Mouse (Mus musculus) heart, adult 18-20 months (tissue): ENCODE measurements around the gene Myl3. TPM values are rescaled to one million over a fixed set of nuclear protein-coding genes. Genes with fewer than 3 reads are reported as not detected.

ENCODE experiments used
- total RNA-seq, 2 experiments: library from RNA; stranded (reverse); gene quantifications; 2 replicates each; pipeline ENCODE4 v1.2.3; 2021

Myl3 gene
- total RNA-seq, 2 experiments from 2014 or later: 10,039 to 12,689 TPM

Other genes with a start within 250 kb of the Myl3 start
- gene Setd2, start 209.3 kb upstream of the Myl3 start, total RNA-seq: 10 to 100 TPM; 39.7 to 40.5 TPM
- gene Nradd, start 117.4 kb upstream of the Myl3 start, total RNA-seq: 1 to 10 TPM; 1.4 to 2.0 TPM
- 1 to 10 TPM; 6.8 to 7.6 TPM for gene Nbeal2, start 87.7 kb upstream of the Myl3 start, total RNA-seq
- gene Ccdc12, start 85.4 kb upstream of the Myl3 start, total RNA-seq: 10 to 100 TPM; 57.3 to 61.5 TPM
- 1 to 10 TPM; 4.6 to 6.3 TPM for gene Pth1r, start 5.3 kb downstream of the Myl3 start, total RNA-seq
- gene Prss42, start 56.3 kb downstream of the Myl3 start, total RNA-seq: not detected
- gene Prss44, start 72.1 kb downstream of the Myl3 start, total RNA-seq: not detected
- not detected for gene Prss43, start 84.8 kb downstream of the Myl3 start, total RNA-seq
- gene Prss45, start 92.7 kb downstream of the Myl3 start, total RNA-seq: not detected
- gene Prss46, start 102.6 kb downstream of the Myl3 start, total RNA-seq: not detected
- gene Prss50, start 116.1 kb downstream of the Myl3 start, total RNA-seq: not detected
- 10 to 100 TPM; 13.2 to 14.8 TPM for gene Als2cl, start 138.0 kb downstream of the Myl3 start, total RNA-seq
- gene Tmie, start 138.3 kb downstream of the Myl3 start, total RNA-seq: 1 to 10 TPM; 1.5 to 2.1 TPM
- gene Fam240a, start 175.0 kb downstream of the Myl3 start, total RNA-seq: not detected
- gene Tdgf1, start 204.3 kb downstream of the Myl3 start, total RNA-seq: not detected
- gene Lrrc2, start 209.7 kb downstream of the Myl3 start, total RNA-seq: 100 to 1,000 TPM; 239 to 298 TPM
- gene Rtp3, start 248.7 kb downstream of the Myl3 start, total RNA-seq: 1 to 10 TPM; 2.9 to 3.8 TPM